Mouse (Mus musculus): ENCODE data around the gene Dennd6a.
"Not testable (repeated sequence)": the region's sequence is repeated elsewhere in the genome, so short reads cannot be mapped to it uniquely, and the experiment has no call there.

The Dennd6a gene

DNA sequence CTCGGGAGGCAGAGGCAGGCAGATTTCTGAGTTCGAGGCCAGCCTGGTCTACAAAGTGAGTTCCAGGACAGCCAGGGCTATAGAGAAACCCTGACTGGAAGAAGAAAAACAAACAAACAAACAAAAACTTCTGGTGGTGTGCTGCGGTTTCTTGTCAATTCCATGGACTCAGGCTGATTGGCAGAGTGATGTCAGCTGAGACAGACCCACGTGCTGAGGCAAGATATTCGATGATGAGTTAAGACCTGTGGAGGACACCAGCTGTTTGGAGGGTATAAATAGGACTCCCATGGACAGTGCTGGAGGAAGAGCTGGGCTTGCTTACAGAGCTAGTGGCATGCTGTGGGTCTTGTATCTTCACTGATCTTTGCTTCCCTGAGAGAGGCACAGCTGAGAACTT, at the start of gene Dennd6a:
Dennd6a (plus strand) TSS at position 301 of the 400 bp plus-strand sequence.
- DNase-seq (ENCODE audit: low spot score) = not testable (repeated sequence)

DNA sequence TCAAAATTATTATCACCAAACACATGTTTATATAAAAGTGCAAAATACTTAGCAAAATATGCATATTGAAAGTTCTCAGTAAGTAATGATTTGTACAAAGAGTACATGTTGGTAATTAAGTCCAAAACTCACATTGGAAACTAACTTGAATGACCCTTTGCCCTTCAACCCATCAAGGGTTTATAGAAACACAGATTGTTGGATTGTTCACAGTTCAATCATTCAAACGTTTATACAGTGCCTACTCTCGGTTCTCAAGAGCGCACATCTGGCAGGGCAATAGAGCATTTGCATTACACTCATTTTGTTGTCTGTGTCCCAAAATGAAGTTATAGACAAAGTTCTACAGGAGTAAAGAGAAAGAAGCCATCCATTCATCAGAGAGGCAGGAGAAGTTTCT, 47.7 kb upstream of the Dennd6a start:
- no peak for DNase-seq (ENCODE audit: low spot score)

DNA sequence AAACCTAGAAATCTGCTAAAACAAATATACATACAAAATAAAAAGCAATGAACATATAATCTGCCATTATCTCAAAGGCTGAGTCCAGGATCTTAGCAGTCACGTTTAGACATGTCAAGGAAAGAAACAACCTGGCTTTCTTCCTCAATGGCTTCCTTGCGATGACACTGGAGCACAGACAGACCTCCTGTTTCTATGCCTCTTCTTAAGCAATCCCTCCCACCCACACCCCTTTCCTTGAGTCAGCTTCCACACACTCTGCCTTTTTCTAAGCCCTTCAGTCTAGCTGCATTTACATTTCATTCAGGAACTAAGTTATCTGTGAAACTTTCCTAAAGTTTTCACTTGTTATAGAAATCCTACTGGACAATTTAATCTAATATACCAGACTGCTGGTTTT, 45.4 kb upstream of the Dennd6a start:
- DNase-seq (ENCODE audit: low spot score) = no peak

DNA sequence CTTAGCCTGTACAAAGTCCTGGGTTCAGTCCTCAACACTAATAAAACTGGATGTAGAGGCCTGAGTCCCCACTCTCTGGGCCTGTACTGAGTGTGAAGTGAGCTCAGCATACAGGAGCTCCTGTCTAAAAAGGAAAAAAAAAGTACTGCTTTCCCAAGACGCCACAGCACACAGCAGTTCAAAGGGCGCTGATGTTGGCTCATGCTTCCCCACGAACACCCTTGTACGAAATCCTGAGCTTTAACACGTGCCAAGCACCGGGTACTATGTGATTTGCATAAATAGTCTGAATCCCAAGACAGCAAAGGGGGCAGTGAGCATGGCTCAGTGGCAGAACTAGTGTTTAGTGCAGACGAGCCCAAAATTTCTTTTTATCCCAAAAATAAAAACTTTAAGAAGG, 43.3 kb upstream of the Dennd6a start:
- no peak for DNase-seq (ENCODE audit: low spot score)

DNA sequence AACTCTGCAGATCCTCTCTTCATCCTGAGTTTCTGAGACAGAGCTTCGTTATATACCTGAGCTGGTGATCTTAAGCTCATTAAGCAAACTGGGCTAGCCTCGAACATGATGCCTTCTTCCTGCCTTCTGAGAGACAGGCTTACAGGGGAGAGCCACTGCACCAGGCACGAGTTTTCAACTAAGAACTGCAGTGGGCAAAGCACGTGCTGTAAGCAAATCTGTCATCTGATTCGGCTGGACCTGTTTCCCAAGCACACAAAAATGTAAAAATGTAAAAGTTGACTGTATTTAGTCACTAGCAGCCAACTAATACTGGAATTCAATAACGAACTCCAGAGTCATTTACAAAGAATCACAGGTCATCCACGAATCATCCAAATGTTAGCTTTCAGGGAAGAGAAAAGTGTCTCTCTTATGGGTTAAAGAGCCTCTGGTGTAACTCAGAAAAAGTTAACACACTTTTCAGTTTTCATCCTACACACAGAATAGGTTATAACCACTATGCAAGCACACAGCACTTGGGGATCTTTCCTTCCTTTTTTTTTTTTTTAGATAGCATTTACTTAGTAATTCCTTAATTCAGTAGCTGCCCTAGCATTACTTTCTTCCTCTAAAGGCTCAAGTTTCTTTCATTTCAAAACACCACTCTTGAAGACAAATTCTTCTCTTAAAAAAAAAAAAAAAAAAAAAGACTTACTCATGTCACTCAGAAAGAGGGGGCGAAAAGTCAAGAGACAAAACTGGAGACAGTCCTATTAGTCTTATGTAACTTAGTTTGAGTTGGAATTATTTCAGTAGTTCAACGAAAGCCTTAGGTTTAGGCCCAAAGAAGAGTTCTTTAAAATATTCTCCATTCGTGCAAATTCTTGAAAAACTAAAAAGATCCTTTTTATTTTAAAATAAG, 42.0 kb upstream of the Dennd6a start:
- no peak for DNase-seq (ENCODE audit: low spot score)

DNA sequence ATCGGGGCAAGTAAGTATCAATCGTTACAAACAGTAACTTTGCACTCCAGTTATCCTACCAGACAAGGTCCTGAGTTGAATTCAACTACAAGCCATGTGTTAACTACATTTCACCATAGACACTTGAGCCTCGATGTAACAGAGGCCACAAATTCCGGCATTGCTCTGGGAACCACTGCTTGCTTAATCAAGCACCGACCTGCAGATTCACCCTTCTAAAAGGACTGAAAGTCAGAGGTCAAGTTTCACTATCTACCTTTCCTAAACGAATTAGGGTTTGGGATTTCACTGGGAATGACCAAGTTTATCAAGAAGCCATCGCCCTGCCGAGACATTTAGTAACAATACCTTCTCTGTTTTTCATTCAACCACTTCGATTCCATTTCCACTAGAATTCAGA, 40.9 kb upstream of the Dennd6a start:
- DNase-seq (ENCODE audit: low spot score) = no peak

DNA sequence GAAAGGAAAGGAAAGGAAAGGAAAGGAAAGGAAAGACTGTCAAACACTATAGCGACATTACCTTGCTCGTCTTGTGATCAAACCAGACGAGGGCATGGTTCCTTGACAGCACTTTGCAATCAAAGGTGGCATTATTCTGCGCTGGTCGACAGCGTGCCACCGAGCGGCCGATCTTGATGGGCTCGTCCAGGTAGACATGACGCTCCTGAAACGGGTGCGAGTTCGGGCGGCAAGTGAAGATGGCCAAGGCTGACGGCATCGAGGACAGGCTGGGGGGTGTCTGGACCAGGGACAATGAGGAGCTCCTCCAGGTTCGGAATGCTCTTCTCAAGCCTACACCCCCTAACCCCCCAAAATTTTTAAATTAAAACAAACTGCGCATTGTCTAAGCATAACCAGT, 40.4 kb upstream of the Dennd6a start:
- no peak for DNase-seq (ENCODE audit: low spot score)

DNA sequence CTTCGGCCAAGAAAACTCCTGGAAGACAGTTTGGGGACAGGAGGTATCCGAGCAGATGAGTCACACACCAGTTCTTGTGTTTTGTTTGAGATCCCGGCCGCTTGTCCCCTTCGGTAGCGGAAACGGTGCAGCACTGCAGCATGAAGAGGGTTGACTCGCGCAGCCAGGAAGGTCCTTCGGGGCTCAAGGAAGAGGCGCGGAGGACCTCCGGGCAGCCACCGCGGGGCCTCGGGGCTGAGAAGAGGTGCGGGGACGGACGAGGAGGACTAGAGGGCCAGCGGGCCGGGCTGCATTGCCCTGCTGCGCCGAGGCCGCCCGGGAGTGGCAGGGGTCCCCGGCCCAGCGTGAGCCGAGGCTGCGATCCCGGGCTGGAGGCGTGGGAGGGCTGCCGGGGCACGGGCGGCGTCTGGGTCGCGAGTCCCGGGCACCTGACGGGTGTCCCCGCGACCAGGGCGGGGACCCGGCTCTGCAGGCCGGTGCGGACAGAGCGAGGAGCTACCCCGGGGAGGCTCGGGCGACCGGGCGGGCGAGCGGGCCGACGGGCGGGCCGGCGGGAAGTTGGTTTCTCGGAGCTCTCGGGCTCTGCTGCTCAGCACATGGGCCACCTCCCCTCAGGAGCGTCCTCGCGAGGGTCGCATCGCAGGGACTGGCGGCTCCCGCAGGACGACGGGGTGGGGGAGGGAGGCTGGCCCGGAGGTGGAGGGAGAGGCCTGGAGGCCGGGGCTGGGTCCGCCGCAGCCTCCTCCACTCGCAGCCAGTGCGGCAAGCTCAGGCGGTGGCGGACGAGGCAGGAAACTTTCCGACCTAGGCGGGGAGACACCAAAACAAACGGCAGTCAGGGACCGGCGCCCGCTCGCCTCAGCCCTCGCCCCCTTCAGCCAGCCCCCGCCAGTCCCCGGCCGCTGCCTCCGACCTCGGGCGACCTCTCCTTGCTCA, 39.6 kb upstream of the Dennd6a start:
- DNase-seq (ENCODE audit: low spot score) = no peak

DNA sequence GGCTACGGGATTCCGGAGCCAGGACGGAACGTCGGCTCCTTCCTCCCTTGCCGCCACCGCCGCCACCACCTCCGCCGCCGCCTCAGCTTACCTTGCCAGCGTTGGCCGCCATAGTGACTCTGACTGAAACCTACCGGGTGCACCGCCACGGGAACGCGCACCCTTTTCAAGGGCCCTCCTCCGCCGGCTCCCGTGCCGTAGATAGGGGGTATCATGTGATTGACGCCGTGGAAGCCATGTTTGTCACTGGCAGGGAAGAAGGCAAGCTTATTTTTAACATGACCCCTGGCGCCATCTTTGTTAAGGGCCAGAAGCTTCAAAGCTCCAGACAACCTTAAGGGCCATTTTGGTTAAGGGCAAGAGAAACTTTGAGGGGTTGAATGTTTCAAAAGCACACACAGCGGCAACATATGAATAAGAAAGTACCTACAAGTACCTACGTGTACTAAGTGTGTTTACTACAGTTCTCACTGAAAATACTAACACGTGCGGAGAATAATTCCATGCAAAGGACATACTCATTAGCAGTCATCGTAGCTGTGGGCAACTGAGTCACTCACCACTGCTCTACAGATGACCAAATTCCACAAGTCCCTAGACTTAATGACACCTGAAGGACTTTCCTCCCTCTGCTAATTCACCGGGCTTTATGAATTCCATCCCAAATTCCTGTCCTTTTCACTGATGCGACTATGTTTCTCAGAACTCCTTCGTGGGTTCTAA, 38.7 kb upstream of the Dennd6a start, which contains the start of gene Slmap:
Slmap (minus strand) TSS at position 175 of the 723 bp plus-strand sequence.
- peak; percentile 99 for DNase-seq (ENCODE audit: low spot score)

DNA sequence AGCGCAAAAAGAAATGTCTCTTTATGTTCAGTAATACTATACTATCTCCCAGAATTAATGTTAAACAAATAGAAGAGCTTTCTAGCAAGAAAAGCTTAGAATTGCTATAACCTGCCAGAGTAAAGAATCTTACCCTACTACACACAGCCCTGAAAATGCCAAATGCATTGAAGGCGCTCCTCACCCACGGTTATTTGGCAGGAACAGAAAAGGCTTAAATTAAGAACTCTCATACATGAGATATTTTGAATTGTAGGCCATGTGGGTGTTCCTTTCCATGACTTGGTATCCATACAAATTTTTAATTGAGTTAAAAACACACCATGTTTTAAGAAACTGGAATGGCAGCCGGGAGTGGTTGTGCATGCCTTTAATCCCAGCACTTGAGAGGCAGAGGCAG, 34.4 kb upstream of the Dennd6a start:
- no peak for DNase-seq (ENCODE audit: low spot score)

DNA sequence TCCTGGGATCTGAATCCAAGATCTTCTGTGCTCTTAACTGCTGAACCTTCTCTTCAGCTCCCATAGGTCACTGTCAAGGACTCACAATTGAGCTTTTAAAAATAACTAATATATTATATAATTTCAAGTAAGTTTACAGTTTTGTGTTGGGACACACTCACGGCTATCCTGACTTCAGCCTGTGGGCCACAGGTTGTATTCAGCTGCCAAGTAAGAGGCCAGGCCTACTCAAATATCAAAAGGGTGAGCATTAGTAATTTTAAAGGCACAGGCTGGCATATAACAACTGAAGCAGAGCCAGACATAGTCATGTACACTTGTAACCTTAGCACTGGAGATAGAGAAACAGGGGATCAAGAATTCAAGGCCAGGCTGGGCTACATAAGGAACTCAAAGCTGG, 33.1 kb upstream of the Dennd6a start:
- DNase-seq (ENCODE audit: low spot score) = no peak

DNA sequence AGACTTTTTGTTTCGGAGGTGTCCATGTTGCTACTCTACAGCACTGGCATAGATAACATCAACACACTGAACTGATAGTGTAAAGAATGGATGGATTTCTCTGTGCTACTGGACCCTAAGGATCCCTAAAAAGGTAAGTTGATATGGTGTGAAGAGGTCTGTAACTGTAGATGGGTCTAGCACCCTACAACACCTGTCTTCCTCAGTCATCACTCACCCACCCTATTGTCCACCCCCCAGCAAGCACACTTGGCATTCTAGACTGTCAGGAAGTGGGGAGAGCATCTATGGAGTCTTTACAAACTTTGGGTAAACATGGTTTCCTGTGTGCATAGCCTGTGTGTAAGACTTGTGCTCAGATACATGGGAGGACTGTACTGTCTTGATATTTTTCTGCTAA, 31.5 kb upstream of the Dennd6a start:
- DNase-seq (ENCODE audit: low spot score) = no peak

DNA sequence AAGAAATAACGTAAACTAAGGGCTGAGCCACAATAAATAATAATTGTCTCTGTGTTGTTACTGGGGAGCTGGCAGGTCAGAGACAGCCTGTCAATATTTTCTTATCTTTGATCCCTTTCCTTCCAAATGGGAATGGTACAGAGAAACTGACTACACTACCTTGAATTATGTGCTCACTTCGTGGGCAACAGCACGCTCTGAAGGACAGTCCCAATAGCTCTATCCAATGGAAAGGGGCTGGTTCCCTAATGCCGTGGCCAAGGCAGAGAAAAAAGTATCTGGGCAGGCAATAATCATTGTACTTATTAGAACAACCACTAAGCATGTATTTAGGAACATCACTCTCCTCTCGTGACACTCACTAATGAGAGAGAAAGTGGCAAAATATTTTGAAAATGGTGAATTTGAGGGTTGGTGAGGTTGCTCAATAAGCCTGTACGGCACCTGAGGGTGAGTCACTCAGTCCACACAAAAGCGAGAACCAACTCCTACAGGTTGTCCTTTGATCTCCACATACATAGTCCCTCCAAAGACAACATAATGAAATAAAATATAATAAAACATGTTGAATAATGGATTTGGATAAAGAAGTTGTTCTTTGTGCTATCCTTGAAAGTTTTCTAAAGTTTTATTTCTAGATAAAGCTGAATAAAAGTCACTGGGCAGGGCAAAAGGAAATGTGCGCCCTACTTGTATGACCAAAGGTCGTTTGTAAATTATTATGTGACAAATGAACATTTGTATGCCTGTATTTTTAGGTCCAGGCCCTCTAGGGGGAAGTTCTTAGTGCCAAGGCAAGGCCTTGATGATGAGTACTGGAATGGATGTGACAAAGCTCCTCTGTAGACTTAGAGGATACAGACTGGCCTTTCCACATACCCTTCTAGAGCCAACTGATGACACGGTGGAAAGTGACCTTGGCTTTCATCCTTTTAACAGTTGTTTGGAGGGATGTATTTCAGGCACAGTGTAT, 25.9 kb upstream of the Dennd6a start:
- no peak for DNase-seq (ENCODE audit: low spot score)

DNA sequence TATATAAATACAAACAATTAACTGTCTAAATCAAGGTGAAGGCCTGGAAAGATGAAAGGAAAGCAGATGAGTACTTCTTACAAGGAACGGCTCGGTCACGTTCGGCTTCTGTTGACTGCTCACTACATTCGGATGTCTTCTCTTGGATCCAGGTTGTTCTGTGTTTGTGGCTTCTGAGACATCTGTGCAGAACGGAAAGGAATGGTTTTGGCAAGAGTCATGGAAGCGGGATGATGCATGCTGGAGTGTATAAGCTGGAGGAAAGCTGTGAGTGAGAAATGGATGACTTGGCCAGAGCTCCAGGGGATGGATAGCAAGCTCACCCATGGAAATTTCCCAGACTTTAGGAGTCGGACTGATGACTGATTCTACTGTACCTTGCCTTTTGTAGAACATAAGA, 22.9 kb upstream of the Dennd6a start:
- no peak for DNase-seq (ENCODE audit: low spot score)

DNA sequence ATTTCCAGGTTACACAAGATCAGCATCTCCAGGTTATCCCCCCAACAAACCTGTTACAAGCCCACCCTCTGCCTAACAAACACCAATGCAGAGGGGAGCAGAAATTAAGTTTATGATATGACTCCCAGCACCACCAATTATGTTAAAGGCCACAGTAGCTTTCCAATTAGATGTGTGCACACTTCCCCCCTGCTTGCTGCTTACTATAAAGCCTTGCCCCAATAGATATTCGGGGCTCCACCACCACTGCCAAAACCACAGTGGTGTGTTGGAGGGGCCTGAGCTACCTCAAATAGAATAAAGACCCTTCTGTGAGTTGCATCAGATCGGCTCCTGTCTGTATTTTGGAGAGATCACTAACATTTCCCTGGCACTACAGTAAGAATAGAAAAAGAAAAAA, 21.2 kb upstream of the Dennd6a start:
- no peak for DNase-seq (ENCODE audit: low spot score)

DNA sequence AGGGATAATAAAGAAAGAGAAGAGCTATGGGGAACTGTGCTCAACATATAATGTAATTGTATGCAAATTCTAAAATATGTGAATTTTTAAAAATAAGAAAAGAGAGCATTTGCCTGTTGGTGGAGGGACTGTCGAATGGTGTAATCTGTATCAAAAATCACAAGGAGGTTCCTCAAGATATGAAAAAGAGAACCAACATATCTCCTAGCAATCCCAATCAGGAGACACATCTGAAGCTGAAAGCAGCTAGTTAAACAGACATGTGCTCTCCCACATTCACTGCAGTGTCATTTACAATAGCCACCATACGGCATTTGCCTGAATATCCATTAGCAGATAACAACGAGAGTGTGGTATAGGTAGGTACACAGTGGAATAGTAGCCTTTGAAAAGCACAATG, 20.8 kb upstream of the Dennd6a start:
- no peak for DNase-seq (ENCODE audit: low spot score)

DNA sequence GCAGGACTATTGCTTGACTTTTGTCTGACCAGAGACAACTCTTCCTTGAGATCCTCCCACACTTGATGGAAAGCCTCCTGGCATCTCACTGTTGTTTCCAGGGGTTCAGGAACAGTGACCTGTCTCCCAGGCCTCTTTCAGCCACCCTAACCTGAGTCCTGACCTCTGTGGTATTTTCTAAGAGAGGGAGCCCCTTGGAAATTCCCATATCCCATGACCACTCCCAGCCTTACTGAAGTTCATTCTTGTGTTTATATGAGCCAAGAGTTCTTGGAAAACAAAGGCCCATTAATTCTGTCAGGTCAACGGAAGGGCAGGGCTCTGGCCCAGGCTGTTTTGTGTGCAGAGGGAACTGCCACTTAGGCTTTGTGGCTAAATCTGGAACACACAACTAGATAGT, 16.1 kb upstream of the Dennd6a start:
- no peak for DNase-seq (ENCODE audit: low spot score)

DNA sequence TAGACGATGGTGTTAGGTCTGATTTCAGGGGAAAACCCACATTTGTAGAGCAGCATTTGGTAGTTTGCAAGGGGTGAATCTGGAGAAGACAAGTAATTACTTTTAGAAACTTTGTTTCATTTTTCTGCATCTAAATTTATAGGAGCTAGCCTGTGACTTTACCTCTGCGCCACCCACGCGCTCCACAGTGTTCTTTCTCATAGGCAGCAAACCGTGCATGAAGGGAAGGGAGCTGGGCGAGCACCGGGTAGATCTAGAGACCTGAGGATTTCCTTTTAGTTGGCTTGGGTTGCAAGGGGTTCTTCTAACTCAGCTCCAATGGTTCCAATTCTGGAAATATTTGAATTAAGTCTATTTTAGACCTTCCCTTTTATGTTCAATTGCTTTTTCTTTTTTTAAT, 15.1 kb upstream of the Dennd6a start:
- no peak for DNase-seq (ENCODE audit: low spot score)

DNA sequence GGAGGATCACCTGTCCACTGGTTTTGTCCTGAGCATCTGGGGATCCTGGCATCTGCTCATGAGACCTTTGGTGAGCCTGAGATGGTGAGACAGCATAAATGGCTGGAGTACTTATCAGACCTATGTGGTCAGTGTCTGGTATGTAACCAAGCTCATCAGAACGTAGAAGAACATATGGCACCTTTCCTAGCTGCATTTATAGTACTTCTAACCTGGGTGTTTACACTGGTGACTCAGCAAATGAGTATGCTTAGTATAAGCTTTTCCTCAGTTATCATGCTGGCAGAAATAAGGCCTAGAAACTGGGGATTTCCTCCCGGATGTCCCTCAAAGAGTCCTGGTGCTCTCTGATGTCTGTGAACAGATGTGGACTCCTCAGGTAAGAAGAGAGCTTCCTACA, 11.4 kb upstream of the Dennd6a start:
- no peak for DNase-seq (ENCODE audit: low spot score)

DNA sequence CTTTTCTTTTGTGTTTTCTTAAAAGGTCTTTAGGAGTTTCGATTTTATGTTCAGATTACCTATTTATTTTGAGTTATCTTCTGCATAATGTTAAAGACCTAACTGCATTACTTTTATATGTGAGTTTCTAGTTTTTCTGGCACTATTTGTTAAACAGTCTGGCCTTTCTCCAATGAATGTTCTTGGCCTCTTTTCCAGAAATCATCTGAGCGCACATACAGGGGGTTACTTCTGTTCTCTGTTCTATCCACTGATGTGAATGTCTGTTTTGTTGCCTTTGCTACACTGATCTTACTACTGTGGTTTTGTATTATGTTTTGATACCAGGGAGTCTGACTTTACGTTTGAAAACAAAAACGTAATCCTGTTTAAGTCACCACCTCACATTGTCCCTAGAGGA, 3.8 kb upstream of the Dennd6a start:
- peak; percentile 38 for DNase-seq (ENCODE audit: low spot score)

Measured in layer of hippocampus, adult 9-10 months (tissue).